Mouse (Mus musculus) Muller cell, postnatal 12 days (primary cell): Measurements from ENCODE around the gene Tmem104.
A peak's percentile ranks its signal among the peaks of the same experiment; 100 is the strongest.

Experiments used
- DNase-seq: peaks from one replicate; pipeline ENCODE4 v3.0.0-alpha.2; 2015; ENCODE audit errors: inconsistent ontology term

The Tmem104 gene

GRCm38 (mm10) chr11:115200520-115200919, 13.2 kb downstream of the Tmem104 start:
- no peak for DNase-seq

GRCm38 (mm10) chr11:115202316-115202715, 15.0 kb downstream of the Tmem104 start:
- peak; percentile 68 for DNase-seq

GRCm38 (mm10) chr11:115202756-115203155, 15.5 kb downstream of the Tmem104 start:
- DNase-seq = no peak

- no peak for DNase-seq
Observed at GRCm38 (mm10) chr11:115208126-115208525, 20.8 kb downstream of the Tmem104 start.

GRCm38 (mm10) chr11:115208776-115209732, 21.8 kb downstream of the Tmem104 start:
- DNase-seq = no peak

GRCm38 (mm10) chr11:115209958-115210357, 22.7 kb downstream of the Tmem104 start:
- DNase-seq = no peak

- DNase-seq = peak; percentile 60
Observed at GRCm38 (mm10) chr11:115212116-115212515, 24.8 kb downstream of the Tmem104 start.

GRCm38 (mm10) chr11:115215123-115215522, 27.8 kb downstream of the Tmem104 start:
- no peak for DNase-seq

- peak; percentile 69 for DNase-seq
Observed at GRCm38 (mm10) chr11:115217439-115218410, 30.4 kb downstream of the Tmem104 start.

GRCm38 (mm10) chr11:115219263-115219662, 32.0 kb downstream of the Tmem104 start:
- DNase-seq = no peak

GRCm38 (mm10) chr11:115219685-115220084, 32.4 kb downstream of the Tmem104 start:
- DNase-seq = no peak

GRCm38 (mm10) chr11:115222077-115222476, 34.8 kb downstream of the Tmem104 start:
- no peak for DNase-seq

GRCm38 (mm10) chr11:115222570-115222969, 35.3 kb downstream of the Tmem104 start:
- DNase-seq = peak; percentile 58

GRCm38 (mm10) chr11:115223451-115223850, 36.2 kb downstream of the Tmem104 start:
- no peak for DNase-seq

GRCm38 (mm10) chr11:115223877-115224276, 36.6 kb downstream of the Tmem104 start:
- DNase-seq = no peak

GRCm38 (mm10) chr11:115224889-115225288, 37.6 kb downstream of the Tmem104 start:
- no peak for DNase-seq

GRCm38 (mm10) chr11:115225301-115225700, 38.0 kb downstream of the Tmem104 start:
- no peak for DNase-seq

- no peak for DNase-seq
Observed at GRCm38 (mm10) chr11:115226811-115227491, 39.7 kb downstream of the Tmem104 start.

- DNase-seq = no peak
Observed at GRCm38 (mm10) chr11:115227640-115228039, 40.4 kb downstream of the Tmem104 start.

- no peak for DNase-seq
Observed at GRCm38 (mm10) chr11:115228430-115228829, 41.1 kb downstream of the Tmem104 start.
